Mouse (Mus musculus) limb, embryonic 15.5 days (tissue): Measurements from ENCODE around the gene Col4a2. TPM values are rescaled to one million over a fixed set of nuclear protein-coding genes. Genes with fewer than 3 reads are reported as not detected.
A peak's percentile ranks its signal among the peaks of the same experiment; 100 is the strongest.

Source experiments
- ATAC-seq: fragments of 200-750 bp; cut with Nextera tagmentation; 2 replicates; pipeline ENCODE4 v1.8.0; 2017; ENCODE audit warnings: low read depth, moderate TSS enrichment; ENCODE audit not compliant: insufficient number of reproducible peaks, low FRiP score, low TSS enrichment
- H3K27ac ChIP-seq: fragments of 300-500 bp; sonication (generic); 2 replicates; pipeline ENCODE4 v1.5.1; 2015; ENCODE audit warnings: moderate library complexity, mild to moderate bottlenecking, inconsistent platforms
- H3K27me3 ChIP-seq: fragments of 300-500 bp; sonication (generic); 2 replicates; pipeline ENCODE4 v1.6.1; 2015; ENCODE audit warnings: inconsistent platforms
- H3K36me3 ChIP-seq: fragments of 300-500 bp; sonication (generic); 2 replicates; pipeline ENCODE4 v1.6.1; 2015; ENCODE audit warnings: inconsistent platforms
- H3K4me1 ChIP-seq: fragments of 300-500 bp; sonication (generic); 2 replicates; pipeline ENCODE4 v1.6.1; 2015; ENCODE audit warnings: inconsistent platforms
- H3K4me2 ChIP-seq: fragments of 300-500 bp; sonication (generic); 2 replicates; pipeline ENCODE4 v1.6.1; 2015; ENCODE audit warnings: mild to moderate bottlenecking, inconsistent platforms
- H3K4me3 ChIP-seq: fragments of 300-500 bp; sonication (generic); 2 replicates; pipeline ENCODE4 v1.5.1; 2015; ENCODE audit warnings: mild to moderate bottlenecking, inconsistent platforms
- H3K9ac ChIP-seq: fragments of 300-500 bp; sonication (generic); 2 replicates; pipeline ENCODE4 v1.6.1; 2015; ENCODE audit warnings: inconsistent platforms
- H3K9me3 ChIP-seq: fragments of 300-500 bp; sonication (generic); 2 replicates; pipeline ENCODE4 v1.6.1; 2016; ENCODE audit warnings: inconsistent platforms
- WGBS: fragments of 180-500 bp; shearing (Covaris S2); methylation state at CpG from one replicate; pipeline ENCODE4 v1.1.7; 2015; 5-methylcytosine and 5-hydroxymethylcytosine counted together
- polyA plus RNA-seq: library from polyadenylated mRNA; unstranded; fragments of >200 nt; fragmentation: Nextera tagmentation; extraction: Ambion mirVana; gene quantifications from 2 replicates; pipeline ENCODE4 v1.2.1, GENCODE M21; 2015

The Col4a2 gene
- polyA plus RNA-seq = 77.4 and 83.3 TPM in 2 replicates

DNA sequence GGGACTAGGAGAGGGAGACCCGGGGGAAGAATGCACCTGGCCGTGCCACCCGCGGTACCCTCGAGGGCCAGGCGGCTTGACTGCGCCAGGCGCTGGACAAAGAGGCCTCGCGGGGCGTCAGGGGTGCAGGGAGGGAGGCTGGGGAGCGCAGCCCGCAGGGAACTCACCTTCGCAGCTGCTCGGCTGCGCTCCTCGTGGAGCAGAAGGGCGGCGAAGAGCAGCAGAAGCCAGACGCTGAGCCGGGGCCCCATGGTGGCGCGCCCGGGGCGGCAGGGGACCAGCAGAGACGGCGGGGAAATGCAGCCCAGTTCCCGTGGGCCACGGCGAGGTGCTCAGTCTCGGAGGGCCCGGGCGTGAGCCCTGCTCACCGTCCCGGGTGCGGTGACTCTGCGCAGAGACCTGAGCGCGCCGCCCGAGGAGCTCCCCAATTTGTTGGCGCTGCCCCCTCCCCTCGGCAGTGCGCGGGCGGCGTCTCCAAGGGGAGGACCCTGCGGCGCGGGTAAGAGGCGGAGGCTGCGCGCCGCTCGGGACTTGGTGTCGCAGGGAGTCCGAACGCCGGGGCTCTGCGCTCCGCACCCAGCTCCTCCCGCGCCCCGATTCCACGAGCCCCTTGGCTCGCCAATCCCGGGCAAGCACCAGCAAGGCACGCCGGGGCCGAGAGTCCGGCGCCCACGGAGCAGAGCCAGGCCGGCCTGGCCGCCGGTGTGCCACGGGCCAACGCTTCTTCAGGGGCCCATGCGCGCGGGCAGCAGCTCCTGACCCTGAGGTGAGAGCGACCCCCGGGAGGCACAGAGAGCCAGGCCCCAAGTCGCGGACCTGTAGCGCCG, at the start of gene Col4a2, which contains the start of gene Col4a1:
Gene Col4a2 (plus strand): TSS at position 457 of the 827 bp plus-strand sequence.
Gene Col4a1 (minus strand): TSS at position 478 of the 827 bp plus-strand sequence.
- Histone ChIP-seq H3K27ac (peak within 1 kb of the TSS; percentile 94), H3K4me1 (peaks cover 32% of the 10 kb centered on the region), H3K9ac (peak within 1 kb of the TSS; percentile 73), H3K36me3 (no peaks in the 10 kb centered on the region), H3K4me2 (peak within 1 kb of the TSS; percentile 91), H3K27me3 (0 out of 2 replicates have a peak, but pooled peaks cover 6% of the 10 kb centered on the region), H3K4me3 (peak within 1 kb of the TSS; percentile 70), H3K9me3 (no peaks in the 10 kb centered on the region)
- WGBS = under 1% methylated on average over 87 of the region's 87 CpGs
- peak; percentile 72 for ATAC-seq

DNA sequence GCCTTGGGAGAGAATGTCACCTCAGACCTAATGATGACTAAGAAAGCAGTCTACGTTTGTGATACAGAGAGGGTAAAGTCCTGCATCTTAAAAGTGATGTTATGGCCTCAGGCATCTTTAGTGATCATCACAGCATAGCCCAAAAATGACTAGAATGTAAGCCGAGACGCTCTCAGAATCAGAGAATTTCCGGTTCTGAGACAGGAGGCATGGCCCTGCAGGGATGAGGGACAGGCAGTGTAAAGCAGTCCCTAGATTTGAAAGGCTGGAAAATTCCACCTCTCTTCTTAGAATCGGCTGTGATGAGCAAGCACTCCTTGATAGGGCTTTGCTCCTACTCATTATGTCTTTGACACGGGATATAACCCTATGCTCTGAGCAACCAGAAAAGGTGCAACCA, 48.8 kb upstream of the Col4a2 start:
- Histone ChIP-seq H3K4me2 (no peak overlapping the region), H3K4me3 (no peak overlapping the region), H3K4me1 (peaks cover 40% of the 10 kb centered on the region), H3K9me3 (no peaks in the 10 kb centered on the region), H3K27ac (no peak overlapping the region), H3K27me3 (0 out of 2 replicates have a peak, but pooled peaks cover 3% of the 10 kb centered on the region), H3K36me3 (no peaks in the 10 kb centered on the region), H3K9ac (no peak overlapping the region)
- 63% methylated on average over 6 of the region's 6 CpGs for WGBS
- no peak for ATAC-seq

DNA sequence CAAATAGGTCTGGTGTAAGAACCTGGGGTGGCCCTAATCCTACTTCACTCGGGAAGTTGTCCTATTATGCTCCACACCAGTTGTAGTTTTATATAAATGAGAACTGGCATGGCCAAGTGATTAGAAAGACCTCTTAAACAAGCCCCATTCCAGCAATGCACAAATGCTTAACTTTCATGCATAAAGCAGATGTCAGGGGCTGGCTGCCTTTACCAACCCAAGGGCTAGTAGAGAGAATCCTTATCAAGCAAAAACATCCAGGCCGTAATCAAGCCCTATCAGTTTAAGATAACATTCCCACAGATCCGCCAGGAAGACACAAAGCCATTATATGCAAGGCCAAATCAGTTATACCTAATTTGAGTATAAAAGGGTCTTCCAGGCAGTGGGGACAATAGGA, 46.6 kb upstream of the Col4a2 start:
- Histone ChIP-seq H3K27ac (no peak overlapping the region), H3K36me3 (no peaks in the 10 kb centered on the region), H3K4me3 (no peak overlapping the region), H3K9me3 (no peaks in the 10 kb centered on the region), H3K4me2 (no peak overlapping the region), H3K9ac (no peak overlapping the region), H3K4me1 (peaks cover 42% of the 10 kb centered on the region), H3K27me3 (0 out of 2 replicates have a peak, but pooled peaks cover 3% of the 10 kb centered on the region)
- 82% methylated on average over 3 of the region's 3 CpGs for whole genome bisulfite sequencing
- ATAC-seq = no peak

DNA sequence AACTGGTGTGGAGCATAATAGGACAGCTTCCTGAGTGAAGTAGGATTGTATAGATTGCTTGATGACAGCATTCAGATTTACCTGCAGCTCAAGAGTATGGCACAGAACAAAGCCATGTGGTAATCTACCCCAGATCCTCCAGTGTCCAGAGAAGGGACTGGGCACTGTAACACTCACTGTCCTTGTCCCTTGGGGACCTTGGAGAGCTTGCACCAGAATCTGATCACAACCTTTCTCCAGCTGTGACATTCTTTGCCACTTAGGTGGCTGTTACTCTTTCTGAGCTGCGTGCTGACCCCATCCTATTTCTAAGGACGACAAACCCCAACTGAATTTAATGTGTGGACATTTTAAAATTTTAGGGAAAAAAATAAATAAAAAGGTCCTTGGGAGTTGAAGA, 46.1 kb upstream of the Col4a2 start:
- Histone ChIP-seq H3K4me3 (no peak overlapping the region), H3K36me3 (no peaks in the 10 kb centered on the region), H3K9ac (no peak overlapping the region), H3K9me3 (no peaks in the 10 kb centered on the region), H3K27me3 (0 out of 2 replicates have a peak, but pooled peaks cover 3% of the 10 kb centered on the region), H3K27ac (no peak overlapping the region), H3K4me1 (peaks cover 47% of the 10 kb centered on the region), H3K4me2 (no peak overlapping the region)
- WGBS = 86% methylated on average over 2 of the region's 2 CpGs
- ATAC-seq = no peak

DNA sequence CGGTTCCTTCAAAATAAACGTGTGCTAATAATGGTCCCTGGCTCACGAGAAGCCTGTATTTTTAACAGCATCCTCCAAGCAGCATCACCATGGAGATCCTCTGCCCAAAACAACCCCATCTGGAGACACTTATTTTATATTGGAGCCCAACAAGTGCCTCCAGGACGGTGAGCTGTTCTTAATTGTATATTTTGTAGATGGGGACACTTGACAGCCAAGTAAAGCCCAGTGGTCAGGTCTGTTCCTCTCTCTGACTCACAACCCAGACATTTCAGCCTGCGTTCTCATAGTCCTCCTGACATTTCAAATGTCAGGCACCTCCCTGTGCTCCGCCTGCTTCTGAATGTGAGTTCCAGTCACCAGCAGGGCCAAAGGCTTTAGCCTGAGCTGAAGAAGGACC, 43.9 kb upstream of the Col4a2 start:
- ATAC-seq = peak; percentile 36; the same call in 1 of the 2 replicates
- WGBS = 36% methylated on average over 6 of the region's 6 CpGs
- Histone ChIP-seq H3K27ac (no peak overlapping the region), H3K9me3 (no peaks in the 10 kb centered on the region), H3K4me3 (no peak overlapping the region), H3K9ac (no peak overlapping the region), H3K27me3 (0 out of 2 replicates have a peak, but pooled peaks cover 3% of the 10 kb centered on the region), H3K4me2 (no peak overlapping the region), H3K4me1 (peaks cover 48% of the 10 kb centered on the region), H3K36me3 (no peaks in the 10 kb centered on the region)

DNA sequence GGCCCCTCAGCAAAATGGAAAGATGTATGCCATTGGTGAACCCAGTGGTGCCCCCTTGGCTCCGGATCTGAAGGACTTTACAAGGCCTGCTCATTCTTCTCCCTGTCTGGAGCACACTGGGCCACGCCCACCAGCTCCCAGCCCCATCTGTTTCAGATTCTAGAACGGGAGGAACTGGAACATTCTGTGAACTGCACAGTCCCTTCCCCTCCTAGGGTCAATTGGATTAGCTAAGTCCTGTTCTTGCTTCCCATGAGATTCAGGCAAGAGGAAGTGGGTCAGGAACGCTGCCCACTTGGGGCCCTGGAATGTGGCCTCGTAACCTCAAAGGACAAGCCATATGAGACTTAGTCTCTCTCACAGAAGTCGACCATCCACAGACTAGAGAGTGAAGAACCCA, 41.8 kb upstream of the Col4a2 start:
- Histone ChIP-seq H3K9me3 (no peaks in the 10 kb centered on the region), H3K27ac (no peak overlapping the region), H3K4me1 (peaks cover 42% of the 10 kb centered on the region), H3K27me3 (0 out of 2 replicates have a peak, but pooled peaks cover 3% of the 10 kb centered on the region), H3K4me3 (no peak overlapping the region), H3K36me3 (no peaks in the 10 kb centered on the region), H3K4me2 (no peak overlapping the region), H3K9ac (no peak overlapping the region)
- 55% methylated on average over 6 of the region's 6 CpGs for whole genome bisulfite sequencing
- no peak for ATAC-seq

DNA sequence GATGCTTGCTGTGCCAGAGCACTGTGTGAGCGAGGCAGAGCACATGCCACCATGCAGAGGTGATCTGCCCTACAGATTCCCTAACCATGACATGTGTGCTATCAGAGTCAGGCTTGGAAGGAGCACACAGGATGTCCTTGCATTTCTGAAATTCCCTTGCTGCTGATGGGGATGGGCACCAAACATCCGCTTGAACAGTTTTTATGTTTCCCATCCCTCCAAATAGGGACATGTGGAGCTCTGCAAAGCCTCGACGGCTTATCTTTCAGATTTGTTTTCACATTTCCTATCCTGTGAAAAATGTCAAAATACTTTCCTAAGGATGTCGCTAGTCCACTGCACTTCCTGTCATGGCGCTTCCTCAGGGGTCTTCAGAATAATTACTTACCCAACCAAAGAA, 40.4 kb upstream of the Col4a2 start:
- Histone ChIP-seq H3K4me1 (peaks cover 45% of the 10 kb centered on the region), H3K9ac (no peak overlapping the region), H3K27me3 (0 out of 2 replicates have a peak, but pooled peaks cover 3% of the 10 kb centered on the region), H3K4me3 (no peak overlapping the region), H3K4me2 (no peak overlapping the region), H3K27ac (no peak overlapping the region), H3K36me3 (no peaks in the 10 kb centered on the region), H3K9me3 (no peaks in the 10 kb centered on the region)
- ATAC-seq = no peak
- 76% methylated on average over 6 of the region's 6 CpGs for WGBS

DNA sequence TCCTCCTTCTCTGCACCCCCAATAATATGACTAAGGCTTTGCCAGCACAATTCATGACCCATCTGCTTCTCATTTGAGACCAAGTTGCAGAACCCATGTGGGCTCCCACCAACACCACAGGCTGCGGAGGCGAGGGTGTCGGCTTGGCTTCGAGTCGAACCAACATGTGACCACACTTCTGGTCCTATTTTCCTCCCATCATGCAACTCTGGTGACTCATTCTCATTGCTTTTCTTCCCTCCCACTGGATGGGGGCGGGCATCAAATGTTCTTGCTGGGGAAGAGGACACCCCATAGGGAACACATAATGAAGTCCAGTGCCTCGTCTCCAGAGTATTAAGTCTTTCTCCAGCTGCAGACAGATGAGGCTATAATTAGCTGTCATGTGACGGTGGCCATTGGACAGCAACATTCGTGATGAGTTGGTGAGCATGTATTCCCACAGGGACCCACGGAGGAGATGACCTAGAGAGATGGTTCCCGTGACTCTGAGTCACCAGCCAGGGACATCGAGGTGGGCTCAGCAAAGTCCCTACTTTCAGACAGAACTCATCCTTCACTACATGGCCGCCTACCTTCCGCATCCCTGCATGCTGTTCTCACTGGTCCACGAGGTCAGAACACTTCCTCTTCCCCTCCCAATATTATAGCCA, 39.0 kb upstream of the Col4a2 start:
- Histone ChIP-seq H3K4me3 (no peak overlapping the region), H3K4me1 (peaks cover 51% of the 10 kb centered on the region), H3K9ac (no peak overlapping the region), H3K27ac (no peak overlapping the region; the same call in 1 of the 2 replicates), H3K27me3 (no peaks in the 10 kb centered on the region), H3K36me3 (no peaks in the 10 kb centered on the region), H3K4me2 (no peak overlapping the region), H3K9me3 (no peaks in the 10 kb centered on the region)
- no peak for ATAC-seq
- 64% methylated on average over 15 of the region's 15 CpGs for WGBS

DNA sequence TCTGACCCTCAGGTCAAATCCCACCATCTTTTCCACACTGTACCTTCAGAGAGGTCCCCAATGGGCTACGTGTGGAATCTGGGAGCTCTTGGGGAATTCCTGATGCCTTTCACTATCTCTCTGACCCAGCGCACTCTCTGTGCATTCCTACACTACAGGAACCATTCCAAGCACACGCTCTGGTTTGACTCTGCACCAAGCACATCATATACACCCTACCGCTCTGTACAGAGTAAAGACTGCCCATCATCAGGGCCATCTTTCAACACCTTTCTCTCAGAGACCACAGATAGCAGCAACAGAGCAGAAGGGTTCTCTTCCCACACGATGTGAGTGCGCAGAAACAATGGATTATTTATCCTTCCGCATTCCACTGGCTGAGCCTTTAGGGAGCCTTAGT, 38.2 kb upstream of the Col4a2 start:
- ATAC-seq = no peak
- H3K4me2 ChIP-seq = no peak overlapping the region
- H3K27ac ChIP-seq = no peak overlapping the region
- H3K36me3 ChIP-seq = no peaks in the 10 kb centered on the region
- peaks cover 51% of the 10 kb centered on the region for H3K4me1 ChIP-seq
- no peaks in the 10 kb centered on the region for H3K27me3 ChIP-seq
- no peak overlapping the region for H3K4me3 ChIP-seq
- no peaks in the 10 kb centered on the region for H3K9me3 ChIP-seq
- 90% methylated on average over 7 of the region's 7 CpGs for WGBS
- H3K9ac ChIP-seq = no peak overlapping the region

DNA sequence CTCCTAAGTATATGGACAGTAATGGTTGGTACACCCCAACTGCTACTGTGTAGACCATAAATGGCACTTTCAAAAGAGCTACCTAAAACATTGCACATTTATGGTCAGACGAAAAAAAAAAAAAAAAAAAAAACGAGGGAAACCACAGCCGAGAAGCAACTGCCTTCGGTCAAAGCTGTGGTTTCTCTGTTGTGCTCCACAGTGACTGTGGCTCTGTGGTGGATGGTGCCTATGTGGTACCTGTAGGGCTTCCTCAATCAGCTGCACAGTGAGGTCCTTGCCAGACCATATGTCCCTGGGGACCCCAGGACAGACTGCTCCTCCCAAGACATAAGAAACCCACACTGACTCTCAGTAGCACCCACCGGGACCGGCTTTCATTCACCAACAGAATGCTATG, 36.3 kb upstream of the Col4a2 start:
- no peaks in the 10 kb centered on the region for H3K9me3 ChIP-seq
- H3K27me3 ChIP-seq = no peaks in the 10 kb centered on the region
- no peak overlapping the region for H3K4me3 ChIP-seq
- H3K27ac ChIP-seq = no peak overlapping the region
- peaks cover 48% of the 10 kb centered on the region for H3K4me1 ChIP-seq
- no peak overlapping the region for H3K4me2 ChIP-seq
- no peak overlapping the region for H3K9ac ChIP-seq
- ATAC-seq = no peak
- WGBS = 78% methylated on average over 6 of the region's 6 CpGs
- H3K36me3 ChIP-seq = no peaks in the 10 kb centered on the region

DNA sequence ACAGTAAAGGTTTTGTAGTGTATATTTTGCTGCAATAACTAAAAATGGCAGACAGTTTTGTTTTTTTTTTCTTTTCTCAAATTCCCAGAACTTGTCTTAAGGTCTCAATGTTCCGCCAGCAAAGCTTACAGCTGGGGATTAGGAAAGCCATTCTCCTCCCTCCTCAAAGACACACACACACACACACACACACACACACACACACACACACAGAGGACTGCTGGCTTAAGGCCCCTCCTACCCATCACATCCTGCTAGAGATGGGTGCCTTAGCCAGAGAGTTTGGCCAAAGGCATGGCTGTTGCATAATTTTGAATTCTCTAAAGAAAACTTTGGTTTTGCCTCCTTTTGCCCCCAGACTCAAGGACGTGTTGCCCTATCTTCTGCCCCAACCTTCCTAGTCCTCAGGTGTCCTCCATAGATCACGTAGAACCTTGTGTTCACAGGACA, 35.0 kb upstream of the Col4a2 start:
- Histone ChIP-seq H3K36me3 (no peaks in the 10 kb centered on the region), H3K27ac (peak overlapping the region; percentile 12), H3K4me3 (no peak overlapping the region), H3K4me2 (no peak overlapping the region), H3K9ac (no peak overlapping the region), H3K27me3 (no peaks in the 10 kb centered on the region), H3K9me3 (no peaks in the 10 kb centered on the region), H3K4me1 (peaks cover 51% of the 10 kb centered on the region)
- WGBS = 69% methylated on average over 3 of the region's 3 CpGs
- ATAC-seq = no peak

DNA sequence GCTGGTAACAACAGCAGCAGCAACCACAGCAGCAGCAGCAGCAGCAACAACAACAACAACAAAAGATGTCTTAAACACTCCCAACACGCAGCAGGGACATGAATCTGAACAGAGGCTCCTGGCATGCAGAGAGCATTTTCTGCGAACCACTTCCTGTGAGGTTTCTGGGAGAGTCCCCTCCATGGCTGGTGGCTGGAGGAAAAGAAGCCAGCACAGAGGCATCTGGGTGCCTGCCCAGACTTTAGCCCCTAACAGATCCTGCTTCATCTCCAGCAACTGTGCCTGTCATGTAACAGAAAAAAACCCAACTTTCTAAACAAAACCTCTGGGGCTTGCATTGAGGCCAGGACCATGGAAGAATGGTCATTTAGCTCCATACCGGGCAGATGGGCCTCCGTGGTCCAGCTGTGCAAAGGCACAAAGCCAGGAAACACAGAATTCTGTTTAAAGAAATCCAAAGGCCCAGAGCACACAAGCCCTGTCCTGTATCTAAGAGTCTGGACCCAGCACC, 34.4 kb upstream of the Col4a2 start:
- Histone ChIP-seq H3K4me3 (no peak overlapping the region), H3K36me3 (no peaks in the 10 kb centered on the region), H3K4me2 (no peak overlapping the region), H3K9ac (no peak overlapping the region), H3K27ac (peak overlapping the region; percentile 12), H3K27me3 (no peaks in the 10 kb centered on the region), H3K9me3 (no peaks in the 10 kb centered on the region), H3K4me1 (peaks cover 51% of the 10 kb centered on the region)
- WGBS = 41% methylated on average over 4 of the region's 4 CpGs
- ATAC-seq = no peak
